Mouse (Mus musculus) bone marrow, adult 2 months (tissue): ENCODE results near the gene Sox4.

Source experiments
- CTCF ChIP-seq: fragments of 200-500 bp; IDR thresholded peaks from 2 replicates; pipeline ENCODE4 v1.5.1; 2011; ENCODE audit warnings: low read length, control low read depth; ENCODE audit not compliant: control insufficient read depth, insufficient read depth
- POLR2A ChIP-seq: fragments of 200-500 bp; IDR thresholded peaks from 2 replicates; pipeline ENCODE4 v1.6.1; 2011; ENCODE audit warnings: low read depth, mild to moderate bottlenecking, control low read depth, low read length, borderline replicate concordance; ENCODE audit not compliant: control insufficient read depth

GRCm38 (mm10) chr13:28947740-28948441, 5.6 kb downstream of the Sox4 start:
- no peak for TF ChIP-seq CTCF
- TF ChIP-seq POLR2A: no peak
